Mouse (Mus musculus) embryo, embryonic 10.5 days (tissue): ENCODE results near the gene Lif.
A peak's percentile ranks its signal among the peaks of the same experiment; 100 is the strongest.

Experiments used
- DNase-seq: peaks from one replicate; pipeline ENCODE4 v3.0.0-alpha.2; 2015; ENCODE audit warnings: low spot score

The Lif gene

GRCm38 (mm10) chr11:4231435-4231834 is 25.9 kb upstream of the Lif start:
- no peak for DNase-seq

GRCm38 (mm10) chr11:4232644-4233043 is 24.7 kb upstream of the Lif start:
- DNase-seq, result no peak

GRCm38 (mm10) chr11:4235052-4235655 is 22.2 kb upstream of the Lif start:
- no peak for DNase-seq

DNA sequence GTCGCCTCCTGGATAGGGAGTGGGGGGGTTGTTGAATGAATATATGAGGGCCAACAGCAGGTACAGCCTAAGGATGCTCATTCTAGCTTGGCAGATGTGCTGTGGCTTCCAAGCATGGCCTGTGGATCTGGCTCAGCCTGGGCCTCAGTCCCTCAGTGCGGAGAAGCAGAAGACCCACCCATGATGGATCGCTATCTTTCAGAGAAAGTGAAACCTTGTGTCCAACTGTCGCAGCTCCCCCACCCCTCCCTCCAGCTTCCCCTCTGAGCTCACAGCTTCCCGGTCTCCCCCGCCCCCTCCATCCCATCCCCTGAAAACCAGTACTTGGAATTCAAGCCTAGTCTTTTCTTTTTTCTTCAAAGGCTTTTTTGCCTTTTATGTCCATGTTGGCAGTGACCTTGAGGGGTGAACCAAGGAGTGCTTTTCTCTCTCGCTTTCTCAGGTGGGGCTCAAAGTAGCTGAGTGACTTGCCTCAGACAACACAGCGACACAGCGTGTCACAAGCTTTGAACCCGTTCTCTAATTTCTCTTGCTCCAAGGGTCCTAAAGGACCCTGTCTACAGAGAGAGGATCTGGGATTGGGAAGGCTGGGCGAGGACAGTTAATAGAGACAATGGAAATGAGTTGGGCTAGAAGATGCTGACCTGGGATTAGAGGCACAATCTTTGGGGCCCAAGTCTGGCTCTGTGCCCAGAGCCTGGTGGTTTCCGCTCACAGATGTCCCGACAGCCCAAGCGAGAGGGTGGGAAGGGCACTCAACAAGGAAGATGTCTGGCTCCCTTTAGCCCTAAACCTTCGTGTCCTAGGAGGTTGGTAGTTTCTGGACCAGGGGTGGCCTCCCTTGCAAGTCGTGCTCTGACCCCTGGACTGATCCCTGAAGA is 21.5 kb upstream of the Lif start, which contains the start of gene Osm:
Gene Osm, plus strand, starts transcription at position 756 of the 881 bp plus-strand sequence.
- DNase-seq, result no peak

- DNase-seq, result no peak
Observed at GRCm38 (mm10) chr11:4236546-4237067, 20.8 kb upstream of the Lif start.

DNA sequence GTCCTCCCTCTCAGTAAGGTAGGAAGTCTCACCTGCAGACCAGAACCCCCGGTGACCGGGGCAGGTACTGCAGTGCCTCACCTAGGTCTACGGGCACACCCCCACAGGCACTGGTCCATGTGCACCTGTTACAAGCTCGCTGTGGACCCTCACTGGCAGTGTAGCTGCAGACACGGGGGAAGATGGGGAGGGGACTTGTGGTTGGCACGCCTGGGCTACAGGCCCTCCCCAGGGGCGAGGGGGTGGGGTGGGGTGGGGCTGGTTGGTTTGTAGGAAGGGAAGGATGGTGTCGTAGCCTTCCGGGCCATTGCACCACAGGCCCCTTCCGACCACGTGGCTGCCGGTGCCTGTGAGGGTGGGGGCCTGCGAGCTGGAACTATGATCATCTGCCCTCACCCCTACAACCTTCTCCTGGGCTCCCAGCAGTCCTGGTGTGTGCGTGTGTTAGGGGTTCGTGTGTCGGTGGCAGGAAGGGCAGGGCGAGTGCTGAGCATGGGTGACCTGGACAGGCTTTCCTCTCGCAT is 19.9 kb upstream of the Lif start:
- DNase-seq, result no peak

- DNase-seq, result no peak
Observed at GRCm38 (mm10) chr11:4238167-4238566, 19.2 kb upstream of the Lif start.

DNA sequence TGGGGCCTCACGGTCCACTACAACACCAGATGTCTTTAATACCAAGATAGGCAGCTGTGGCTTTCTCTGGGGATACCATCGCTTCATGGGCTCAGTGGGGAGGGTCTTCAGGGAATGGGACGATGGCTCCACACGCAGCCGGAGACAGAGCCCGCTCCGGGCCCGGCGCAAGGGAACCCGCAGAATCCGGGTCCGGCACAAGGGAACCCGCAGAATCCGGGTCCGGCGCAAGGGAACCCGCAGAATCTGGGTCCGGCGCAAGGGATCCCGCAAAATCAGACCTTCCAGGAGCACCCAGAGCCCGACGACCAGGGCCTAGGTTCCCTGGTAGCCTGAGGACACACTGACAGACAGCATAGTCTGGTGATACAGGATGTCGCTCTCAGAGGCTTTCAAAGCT is 17.7 kb upstream of the Lif start:
- DNase-seq, result no peak

DNA sequence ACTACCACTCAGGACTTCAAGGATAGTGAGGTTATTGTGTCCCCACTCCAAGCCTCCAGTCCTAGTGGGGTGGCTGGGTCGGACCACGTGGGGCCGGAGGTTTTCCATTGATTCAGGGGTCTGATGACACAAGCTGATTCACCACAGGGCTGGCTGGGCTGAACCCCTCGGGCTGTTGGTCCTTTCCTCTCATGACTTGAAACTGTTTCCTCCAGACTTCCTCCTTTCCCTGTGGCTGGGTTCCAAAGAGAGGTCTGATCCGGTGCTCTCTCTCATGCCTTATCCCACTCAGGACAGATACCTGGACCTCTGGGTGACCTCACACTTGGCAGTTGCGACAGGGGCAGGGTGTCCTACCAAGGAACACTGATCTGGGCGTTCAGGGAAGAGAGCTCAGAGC is 17.2 kb upstream of the Lif start:
- DNase-seq, result no peak

DNA sequence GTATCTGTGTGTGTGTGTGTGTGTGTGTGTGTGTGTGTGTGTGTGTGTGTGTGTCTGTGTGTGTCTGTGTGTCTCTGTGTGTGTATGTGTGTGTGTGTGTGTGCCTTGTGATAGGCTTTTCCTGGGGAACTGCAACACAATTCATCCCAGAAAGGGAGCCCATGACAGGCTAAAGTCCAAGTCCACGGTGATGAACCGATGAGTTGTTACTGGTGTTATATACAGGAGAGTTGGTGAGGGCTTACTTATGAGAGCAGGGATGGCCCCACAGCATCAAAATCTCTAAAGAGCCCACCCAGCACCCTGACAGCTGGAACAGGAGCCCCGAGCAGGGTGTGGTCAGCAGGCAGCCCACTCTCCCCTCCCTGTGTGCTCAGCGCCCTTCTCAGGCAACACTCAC is 16.2 kb upstream of the Lif start:
- DNase-seq, result no peak

- no peak for DNase-seq
Observed at GRCm38 (mm10) chr11:4246126-4246525, 11.2 kb upstream of the Lif start.

DNA sequence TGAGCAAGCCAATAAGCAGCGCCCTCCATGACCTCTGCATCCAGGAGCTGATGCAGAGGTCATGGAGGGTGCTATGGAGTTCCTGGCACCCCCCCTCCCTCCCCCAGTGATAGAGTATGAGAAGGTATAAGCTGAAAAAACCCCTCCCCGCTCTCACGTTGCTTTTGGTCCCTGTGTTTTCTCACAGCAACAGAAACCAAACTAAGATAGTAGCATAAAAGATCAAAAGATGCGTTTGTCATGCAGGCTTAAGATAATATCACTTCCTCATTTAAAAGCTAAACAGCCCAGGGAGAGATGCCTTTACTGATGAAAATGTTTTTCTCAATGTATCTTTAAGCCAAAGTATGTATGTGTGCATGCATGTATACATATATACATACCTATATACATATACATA is 10.7 kb upstream of the Lif start:
- no peak for DNase-seq

DNA sequence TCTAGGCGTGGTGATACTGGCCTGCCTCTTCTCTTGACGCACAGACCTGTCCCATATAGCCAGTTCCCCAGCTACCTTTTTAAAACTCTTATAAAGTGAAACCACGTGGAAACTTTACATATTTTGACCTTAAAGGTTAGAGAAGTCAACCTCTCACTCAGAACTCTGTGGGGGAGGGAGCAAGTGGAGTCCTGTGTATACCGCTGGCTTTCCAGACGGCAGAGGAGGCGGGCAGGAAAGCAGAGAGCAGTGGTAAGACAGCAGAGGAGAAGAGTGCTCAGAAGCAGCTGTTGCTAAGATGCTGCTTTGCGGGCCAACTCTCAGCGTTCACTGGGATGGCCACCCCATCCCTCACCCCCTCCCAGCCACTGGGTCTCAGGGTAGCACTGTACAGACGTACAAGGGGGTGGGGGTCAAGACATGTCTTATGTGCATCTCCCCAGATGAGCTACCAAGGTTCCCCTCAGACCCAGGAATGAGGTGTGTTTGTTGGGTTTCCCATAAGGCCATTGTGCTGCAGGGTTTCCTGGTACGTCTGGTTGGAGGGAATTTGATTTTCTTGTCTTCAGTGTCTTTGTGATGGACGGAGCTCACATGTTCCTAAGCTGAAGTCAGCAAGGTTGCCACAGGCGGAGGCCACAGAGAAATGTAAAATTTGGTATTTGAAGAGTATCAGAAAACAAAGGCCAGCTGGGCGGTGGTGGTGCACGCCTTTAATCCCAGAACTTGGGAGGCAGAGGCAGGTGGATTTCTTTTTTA is 10.0 kb upstream of the Lif start:
- DNase-seq, result no peak

- DNase-seq, result no peak
Observed at GRCm38 (mm10) chr11:4249151-4249550, 8.2 kb upstream of the Lif start.

- no peak for DNase-seq
Observed at GRCm38 (mm10) chr11:4250290-4250689, 7.1 kb upstream of the Lif start.

DNA sequence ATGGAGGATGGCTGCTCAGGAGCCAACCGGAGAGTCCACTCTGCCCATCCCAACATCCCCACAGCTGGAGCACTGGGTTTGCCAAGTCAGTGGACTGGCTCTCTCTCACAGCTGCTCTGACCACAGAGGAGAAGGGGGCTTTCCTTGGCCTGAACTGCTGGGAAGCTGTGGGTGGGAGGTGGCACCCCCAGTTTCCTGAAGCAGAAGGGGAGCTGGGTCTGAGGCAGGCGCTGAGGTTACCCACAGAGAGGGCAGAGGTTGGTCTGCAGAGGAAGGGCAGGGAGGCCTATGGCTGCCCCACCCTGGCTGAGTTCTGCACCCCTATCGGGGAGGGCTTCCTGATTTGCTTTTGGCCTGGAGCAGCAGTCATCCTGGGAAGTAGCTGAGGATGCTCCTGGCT is 6.0 kb upstream of the Lif start:
- DNase-seq, result no peak

GRCm38 (mm10) chr11:4252886-4253285 is 4.5 kb upstream of the Lif start:
- DNase-seq, result no peak

- DNase-seq, result no peak
Observed at GRCm38 (mm10) chr11:4257756-4258155, 399 bp downstream of the Lif start.

- DNase-seq, result peak; percentile 86
Observed at GRCm38 (mm10) chr11:4258657-4259082, 1.3 kb downstream of the Lif start.

GRCm38 (mm10) chr11:4260463-4261187 is 3.3 kb downstream of the Lif start:
- DNase-seq, result no peak

DNA sequence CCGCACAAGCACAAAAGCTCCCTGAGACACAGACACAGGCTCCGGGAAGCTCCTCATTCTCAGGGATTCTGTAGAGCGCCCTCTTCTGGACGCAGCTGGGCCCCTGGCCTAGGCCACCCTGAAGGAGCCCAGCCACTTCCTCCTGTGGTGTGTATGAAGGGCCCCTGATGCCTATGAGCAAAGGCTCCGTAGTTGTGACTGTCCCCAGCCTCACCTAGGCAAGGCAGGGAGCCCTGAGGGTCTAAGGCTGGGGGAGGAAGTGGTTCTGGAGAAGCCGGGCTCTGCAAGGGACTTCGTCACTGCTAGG is 3.8 kb downstream of the Lif start:
- DNase-seq, result peak; percentile 72

- DNase-seq, result peak; percentile 33
Observed at GRCm38 (mm10) chr11:4261969-4262368, 4.6 kb downstream of the Lif start.
